ENCODE assay signal across 8 mouse cellular contexts in the genomic region with DNA sequence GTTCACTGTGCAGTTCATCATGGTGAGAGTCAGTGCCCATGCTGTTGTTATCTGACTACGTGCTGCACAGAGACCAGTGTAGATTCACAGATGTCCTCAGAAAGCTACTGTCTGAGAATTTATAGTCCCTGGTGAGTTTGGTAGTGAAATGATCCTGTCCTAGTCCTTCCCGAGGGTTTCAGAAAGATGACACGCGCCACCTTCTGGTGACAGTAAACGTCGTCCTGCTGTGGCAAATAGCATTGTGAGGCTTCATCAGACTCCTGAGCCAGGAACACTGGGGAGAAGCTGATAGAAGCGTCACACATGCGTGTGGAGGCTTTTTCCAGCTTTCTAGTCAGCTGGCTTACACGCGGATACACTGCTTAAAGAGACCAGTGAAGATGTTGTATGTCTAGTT.
DNase-seq lines count a peak whose midpoint lies in the region; ATAC-seq and TF ChIP-seq lines count a peak whose summit lies in the region.

No protein-coding gene starts in this region.

- no peak overlapping the region for H3K4me3 ChIP-seq in midbrain, embryonic 15.5 days
- H3K4me3 ChIP-seq in stomach, postnatal 0 days (ENCODE audit: low read depth, low read length): no peak overlapping the region

- H3K27ac ChIP-seq in midbrain, embryonic 15.5 days: no peak overlapping the region
- no peak overlapping the region for H3K27ac ChIP-seq in stomach, postnatal 0 days (replicated peaks)

- H3K9ac ChIP-seq in midbrain, embryonic 15.5 days: no peak overlapping the region
- H3K9ac ChIP-seq in stomach, postnatal 0 days (ENCODE audit: low read length): no peak overlapping the region

- peaks cover 4% of the 10 kb centered on the region; the same call in 1 of the 2 replicates for H3K4me1 ChIP-seq in midbrain, embryonic 15.5 days
- no peaks in the 10 kb centered on the region for H3K4me1 ChIP-seq in stomach, postnatal 0 days (replicated peaks; ENCODE audit: control insufficient read depth, insufficient read depth)

- H3K4me2 ChIP-seq in midbrain, embryonic 15.5 days: no peak overlapping the region
- H3K4me2 ChIP-seq in stomach, postnatal 0 days (replicated peaks; ENCODE audit: low read depth): no peak overlapping the region

- no peaks in the 10 kb centered on the region for H3K27me3 ChIP-seq in midbrain, embryonic 15.5 days (replicated peaks)
- no peaks in the 10 kb centered on the region for H3K27me3 ChIP-seq in stomach, postnatal 0 days (ENCODE audit: control insufficient read depth, insufficient read depth, low read length)

- H3K9me3 ChIP-seq in midbrain, embryonic 15.5 days: no peaks in the 10 kb centered on the region
- H3K9me3 ChIP-seq in stomach, postnatal 0 days (ENCODE audit: control insufficient read depth, low read length): no peaks in the 10 kb centered on the region

- intact Hi-C loops in left cerebral cortex, postnatal 10 days (cut with DNase I): loop anchor here (2.0 to 5.0 kb wide), 2 partner anchors 226 to 277 kb away; partner anchors contain the start of gene Ccdc158

- no peak for TF ChIP-seq EP300 in stomach, postnatal 0 days (optimal IDR thresholded peaks at IDR 0.05)

- WGBS in midbrain, embryonic 15.5 days: 31% methylated on average over 10 of the region's 10 CpGs
- 25% methylated on average over 10 of the region's 10 CpGs for WGBS in stomach, postnatal 0 days

- H3K36me3 ChIP-seq in midbrain, embryonic 15.5 days (replicated peaks): no peaks in the 10 kb centered on the region
- H3K36me3 ChIP-seq in stomach, postnatal 0 days (ENCODE audit: control insufficient read depth, insufficient read depth, low read length): peaks cover 13% of the 10 kb centered on the region; the same call in 1 of the 2 replicates

- peak; percentile 31 to 45 for DNase-seq in urinary bladder, adult 18-20 months (ENCODE audit: low spot score in 2 of 2)
- no peak for DNase-seq in urinary bladder, postnatal 10 days (ENCODE audit: low spot score)
- DNase-seq in embryo, embryonic 11.5 days (ENCODE audit: low read depth, low spot score): peak; percentile 64
- peak; percentile 59 for DNase-seq in kidney, adult 11 months
- peak; percentile 85 to 86 for DNase-seq in left cerebral cortex, postnatal 10 days (ENCODE audit: extremely low spot score in 1 of 2, low spot score in 2 of 2)
- peak; percentile 74 for DNase-seq in stomach, postnatal 0 days (ENCODE audit: low spot score)

- TF ChIP-seq CTCF in stomach, postnatal 0 days (IDR thresholded peaks at IDR 0.05; ENCODE audit: low read depth): peak; percentile 90

- peak; percentile 45; the same call in 1 of the 2 replicates for ATAC-seq in granulocyte monocyte progenitor cell, adult 5-6 weeks (replicated peaks; ENCODE audit: poor library complexity, severe bottlenecking)
- ATAC-seq in midbrain, embryonic 15.5 days (replicated peaks): peak; percentile 73
- peak; percentile 53; the same call in 1 of the 2 replicates for ATAC-seq in stomach, postnatal 0 days (ENCODE audit: low FRiP score, low TSS enrichment)
